Mouse (Mus musculus): ENCODE results near the gene Ryr2. TPM values are rescaled to one million over a fixed set of nuclear protein-coding genes. Genes with fewer than 3 reads are reported as not detected.

The Ryr2 gene
- polyA plus RNA-seq, 1 experiment, result 62.3 TPM

- Histone ChIP-seq H3K4me3 (ENCODE audit: insufficient read depth, low read length) (no peak overlapping the region), H3K4me1 (ENCODE audit: control insufficient read depth, insufficient read depth, low read length) (peaks cover 2% of the 10 kb centered on the region), H3K27ac (ENCODE audit: insufficient read depth, low read length) (no peak overlapping the region; the same call in 1 of the 2 replicates)
- TF ChIP-seq CTCF (IDR thresholded peaks at IDR 0.05; ENCODE audit: extremely low read depth, insufficient read depth, low read length) (no peak), POLR2A (IDR thresholded peaks at IDR 0.05; ENCODE audit: extremely low read depth, insufficient read depth, low read length) (no peak)
Measured at GRCm38 (mm10) chr13:11891115-11891514, 215.6 kb downstream of the Ryr2 start.

DNA sequence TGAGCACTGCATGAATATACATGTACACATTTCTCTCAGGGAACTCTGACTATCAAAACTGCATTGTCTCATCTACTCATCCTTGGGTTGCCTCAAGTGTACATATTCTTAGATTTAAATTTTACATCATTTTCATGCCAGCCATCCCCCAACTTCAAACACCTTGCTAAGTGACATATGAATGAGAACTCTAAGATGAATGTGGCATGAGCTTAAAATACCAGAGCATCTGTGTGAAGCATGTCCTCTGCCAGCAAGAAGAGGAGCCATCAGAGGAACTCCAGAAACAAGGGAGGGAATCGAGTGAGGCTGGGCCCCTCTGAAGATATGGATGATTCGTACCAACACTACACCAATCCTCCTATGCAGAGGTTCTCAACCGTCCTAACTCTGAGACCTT, 222.6 kb downstream of the Ryr2 start:
- TF ChIP-seq POLR2A (IDR thresholded peaks at IDR 0.05; ENCODE audit: extremely low read depth, insufficient read depth, low read length) (no peak), CTCF (IDR thresholded peaks at IDR 0.05; ENCODE audit: extremely low read depth, insufficient read depth, low read length) (no peak)
- no peak overlapping the region for H3K27ac ChIP-seq (ENCODE audit: insufficient read depth, low read length)

DNA sequence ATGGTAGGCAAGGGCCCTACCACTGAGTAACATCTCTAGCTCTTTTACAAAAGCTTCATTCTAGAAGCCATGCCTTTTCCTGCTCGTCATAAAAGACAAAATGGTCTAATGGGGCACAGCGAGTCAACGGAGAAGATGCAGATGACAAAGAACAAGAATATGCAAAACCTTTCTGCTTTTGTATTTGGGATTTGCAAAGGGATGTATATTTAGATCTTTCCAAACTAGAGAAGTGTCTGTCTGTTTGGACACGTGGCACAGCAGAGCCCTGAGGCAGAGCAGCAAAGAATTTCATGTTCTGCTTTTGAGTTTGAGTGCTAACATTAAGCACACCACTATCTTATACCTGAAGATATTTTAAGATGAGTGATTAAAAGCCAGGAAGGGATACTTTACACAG, 224.4 kb downstream of the Ryr2 start:
- TF ChIP-seq CTCF (IDR thresholded peaks at IDR 0.05; ENCODE audit: extremely low read depth, insufficient read depth, low read length), result no peak
- no peak for TF ChIP-seq POLR2A (IDR thresholded peaks at IDR 0.05; ENCODE audit: extremely low read depth, insufficient read depth, low read length)
- H3K4me1 ChIP-seq (ENCODE audit: control insufficient read depth, insufficient read depth, low read length), result peaks cover 8% of the 10 kb centered on the region
- H3K4me3 ChIP-seq (ENCODE audit: insufficient read depth, low read length), result no peak overlapping the region
- H3K27ac ChIP-seq (ENCODE audit: insufficient read depth, low read length), result no peak overlapping the region

More for the DNA sequence above, 222.6 kb downstream of the Ryr2 start:
- Histone ChIP-seq H3K4me1 (ENCODE audit: control insufficient read depth, insufficient read depth, low read length) (peaks cover 8% of the 10 kb centered on the region), H3K4me3 (ENCODE audit: insufficient read depth, low read length) (no peak overlapping the region)

GRCm38 (mm10) chr13:11880503-11881227, 226.1 kb downstream of the Ryr2 start:
- H3K4me1 ChIP-seq (ENCODE audit: control insufficient read depth, insufficient read depth, low read length), result peaks cover 8% of the 10 kb centered on the region
- H3K4me3 ChIP-seq (ENCODE audit: insufficient read depth, low read length), result no peak overlapping the region
- TF ChIP-seq CTCF (IDR thresholded peaks at IDR 0.05; ENCODE audit: extremely low read depth, insufficient read depth, low read length), result no peak
- no peak for TF ChIP-seq POLR2A (IDR thresholded peaks at IDR 0.05; ENCODE audit: extremely low read depth, insufficient read depth, low read length)
- no peak overlapping the region for H3K27ac ChIP-seq (ENCODE audit: insufficient read depth, low read length)

- TF ChIP-seq CTCF (IDR thresholded peaks at IDR 0.05; ENCODE audit: extremely low read depth, insufficient read depth, low read length), result no peak
- TF ChIP-seq POLR2A (IDR thresholded peaks at IDR 0.05; ENCODE audit: extremely low read depth, insufficient read depth, low read length), result no peak
- no peak overlapping the region for H3K4me3 ChIP-seq (ENCODE audit: insufficient read depth, low read length)
- H3K27ac ChIP-seq (ENCODE audit: insufficient read depth, low read length), result no peak overlapping the region
- H3K4me1 ChIP-seq (ENCODE audit: control insufficient read depth, insufficient read depth, low read length), result peaks cover 6% of the 10 kb centered on the region
Measured at GRCm38 (mm10) chr13:11879037-11879436, 227.7 kb downstream of the Ryr2 start.

DNA sequence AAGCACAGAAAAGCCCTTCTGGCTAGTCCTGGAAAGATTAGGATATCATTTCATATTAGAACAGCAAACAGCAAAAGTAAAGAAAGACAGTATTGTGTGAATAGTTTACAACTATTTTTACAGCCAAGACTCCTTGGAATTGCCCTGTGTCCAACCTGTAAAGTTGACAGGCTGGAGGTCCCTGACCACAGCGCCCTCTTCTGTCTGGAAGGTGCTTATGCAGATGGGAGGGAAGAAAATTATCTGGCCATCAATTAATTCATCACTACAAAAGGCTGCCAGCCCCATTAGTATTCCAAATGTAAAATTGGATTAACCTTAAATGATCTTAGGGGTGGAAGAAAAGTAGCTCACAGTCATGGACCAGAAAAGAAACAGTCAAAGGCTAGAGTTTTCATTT, 231.9 kb downstream of the Ryr2 start:
- H3K27ac ChIP-seq (ENCODE audit: insufficient read depth, low read length), result no peak overlapping the region
- peaks cover 2% of the 10 kb centered on the region for H3K4me1 ChIP-seq (ENCODE audit: control insufficient read depth, insufficient read depth, low read length)
- TF ChIP-seq POLR2A (IDR thresholded peaks at IDR 0.05; ENCODE audit: extremely low read depth, insufficient read depth, low read length) (no peak), CTCF (IDR thresholded peaks at IDR 0.05; ENCODE audit: extremely low read depth, insufficient read depth, low read length) (peak; percentile 39)

DNA sequence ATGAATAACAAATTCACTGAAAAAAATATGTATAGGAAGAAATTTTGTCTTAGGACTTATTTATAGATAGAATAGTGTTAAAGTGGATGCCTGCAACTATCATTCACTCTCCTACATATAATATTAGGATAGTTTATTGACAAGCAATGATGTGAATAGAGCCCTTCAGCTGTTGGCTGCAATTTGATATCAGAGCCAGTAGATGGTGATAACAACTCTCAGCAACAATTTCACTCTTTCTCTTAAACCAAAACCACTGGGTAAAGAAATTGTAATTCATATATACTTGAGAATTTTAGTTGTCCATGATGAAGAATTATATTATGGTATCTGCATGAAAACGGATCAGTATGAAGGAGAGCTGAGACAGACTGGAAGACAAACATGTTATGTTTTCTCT, 236.8 kb downstream of the Ryr2 start:
- Histone ChIP-seq H3K4me3 (ENCODE audit: insufficient read depth, low read length) (no peak overlapping the region), H3K4me1 (ENCODE audit: control insufficient read depth, insufficient read depth, low read length) (no peaks in the 10 kb centered on the region), H3K27ac (ENCODE audit: insufficient read depth, low read length) (no peak overlapping the region)
- no peak for TF ChIP-seq POLR2A (IDR thresholded peaks at IDR 0.05; ENCODE audit: extremely low read depth, insufficient read depth, low read length)
- no peak for TF ChIP-seq CTCF (IDR thresholded peaks at IDR 0.05; ENCODE audit: extremely low read depth, insufficient read depth, low read length)

More for the DNA sequence above, 231.9 kb downstream of the Ryr2 start:
- no peak overlapping the region for H3K4me3 ChIP-seq (ENCODE audit: insufficient read depth, low read length)

GRCm38 (mm10) chr13:11869486-11869885, 237.3 kb downstream of the Ryr2 start:
- TF ChIP-seq POLR2A (IDR thresholded peaks at IDR 0.05; ENCODE audit: extremely low read depth, insufficient read depth, low read length) (no peak), CTCF (IDR thresholded peaks at IDR 0.05; ENCODE audit: extremely low read depth, insufficient read depth, low read length) (no peak)
- Histone ChIP-seq H3K4me3 (ENCODE audit: insufficient read depth, low read length) (no peak overlapping the region), H3K27ac (ENCODE audit: insufficient read depth, low read length) (no peak overlapping the region), H3K4me1 (ENCODE audit: control insufficient read depth, insufficient read depth, low read length) (no peaks in the 10 kb centered on the region)

DNA sequence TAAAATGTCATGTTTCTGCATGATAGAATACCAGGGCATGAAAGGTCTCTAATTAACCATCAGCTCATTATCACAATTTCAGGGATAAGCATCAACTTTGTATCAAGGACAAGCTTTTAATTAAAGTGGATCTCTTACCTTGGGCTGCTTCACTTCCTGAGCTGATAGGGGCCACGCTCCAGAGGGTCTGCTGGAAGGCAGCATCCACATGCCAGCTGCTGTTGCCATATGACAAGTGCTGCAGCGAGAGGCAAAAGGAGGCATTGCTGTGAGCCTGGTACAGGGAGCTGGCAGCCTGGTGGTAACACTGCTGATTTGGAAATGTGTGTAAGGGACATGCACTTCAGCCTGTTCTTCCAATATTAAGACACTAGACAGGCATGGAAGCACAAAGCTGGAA, 237.8 kb downstream of the Ryr2 start:
- TF ChIP-seq CTCF (IDR thresholded peaks at IDR 0.05; ENCODE audit: extremely low read depth, insufficient read depth, low read length) (no peak), POLR2A (IDR thresholded peaks at IDR 0.05; ENCODE audit: extremely low read depth, insufficient read depth, low read length) (no peak)
- Histone ChIP-seq H3K27ac (ENCODE audit: insufficient read depth, low read length) (no peak overlapping the region), H3K4me1 (ENCODE audit: control insufficient read depth, insufficient read depth, low read length) (peaks cover 2% of the 10 kb centered on the region; the same call in 1 of the 2 replicates), H3K4me3 (ENCODE audit: insufficient read depth, low read length) (no peak overlapping the region)

- H3K4me3 ChIP-seq (ENCODE audit: insufficient read depth, low read length), result no peak overlapping the region
- no peak overlapping the region for H3K27ac ChIP-seq (ENCODE audit: insufficient read depth, low read length)
- TF ChIP-seq POLR2A (IDR thresholded peaks at IDR 0.05; ENCODE audit: extremely low read depth, insufficient read depth, low read length), result no peak
- no peak for TF ChIP-seq CTCF (IDR thresholded peaks at IDR 0.05; ENCODE audit: extremely low read depth, insufficient read depth, low read length)
- H3K4me1 ChIP-seq (ENCODE audit: control insufficient read depth, insufficient read depth, low read length), result peaks cover 2% of the 10 kb centered on the region; the same call in 1 of the 2 replicates
Measured at GRCm38 (mm10) chr13:11868056-11868455, 238.7 kb downstream of the Ryr2 start.
